Mouse (Mus musculus): ENCODE measurements around the gene Cd37.

DNA sequence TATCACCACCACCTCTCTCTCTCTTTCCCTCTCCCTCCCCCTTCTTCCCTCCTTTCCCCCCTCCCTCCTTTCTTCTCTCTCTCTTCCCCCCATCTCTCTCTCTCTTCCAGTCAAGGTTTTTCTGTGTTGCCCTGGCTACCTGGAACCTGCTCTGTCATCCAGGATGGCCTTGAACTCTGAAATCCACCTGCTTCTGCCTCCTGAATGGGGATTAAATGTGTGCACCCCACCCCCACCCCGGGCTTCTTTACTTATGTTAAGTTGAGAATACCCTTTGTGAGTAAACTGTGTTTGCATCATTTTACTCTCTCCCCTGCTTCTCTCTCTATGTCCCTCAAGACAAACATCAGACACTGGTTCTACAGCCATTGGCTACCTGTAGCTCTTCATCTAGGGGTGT is 26.6 kb upstream of the Cd37 start:
- TF ChIP-seq CTCF (conservative IDR thresholded peaks at IDR 0.05; ENCODE audit: low read length) (no peak), POU5F1 (IDR thresholded peaks at IDR 0.05; ENCODE audit: borderline replicate concordance, low read length) (no peak)

All from E14TG2a.4 (cell line).